Mouse (Mus musculus) kidney, adult 9 months (tissue): ENCODE results near the gene Lta.

Experiments
- DNase-seq: peaks from one replicate; pipeline ENCODE4 v3.0.0; 2022

The Lta gene

GRCm38 (mm10) chr17:35156461-35157200, 48.5 kb downstream of the Lta start:
- no peak for DNase-seq

GRCm38 (mm10) chr17:35155451-35155850, 49.7 kb downstream of the Lta start:
- no peak for DNase-seq

- DNase-seq: no peak
These were observed 50.5 kb downstream of the Lta start for GRCm38 (mm10) chr17:35154616-35155015.

- DNase-seq: no peak
These were observed 51.2 kb downstream of the Lta start for GRCm38 (mm10) chr17:35153931-35154330.
